16 mouse cellular contexts compared by ENCODE assay signal in the genomic region with DNA sequence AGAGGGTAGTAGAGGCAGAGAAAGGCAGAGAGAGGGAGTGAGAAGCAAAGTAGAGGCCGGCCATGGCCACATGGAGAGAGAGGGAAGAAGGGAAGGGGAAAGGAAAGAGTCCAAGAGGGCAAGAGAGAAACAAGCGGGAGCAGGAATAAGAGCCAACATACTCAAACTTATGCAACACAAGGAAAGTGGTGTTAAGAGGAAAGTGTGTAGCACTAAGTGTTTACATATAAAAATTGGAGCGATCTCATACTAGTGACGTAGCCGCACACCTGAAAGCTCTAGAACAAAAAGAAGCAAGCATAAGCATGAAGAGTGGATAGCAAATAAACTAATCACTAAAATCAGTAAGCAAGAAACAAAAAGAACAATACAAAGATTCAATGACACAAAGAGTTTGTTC.
A peak's percentile ranks its signal among the peaks of the same experiment; 100 is the strongest.
DNase-seq lines count a peak whose midpoint lies in the region.
"Had no signal": no experiment of that assay in that cellular context is flagged by ENCODE, and none has a peak within 500 bp of the region (broad histone marks: within the 10 kb centered on the region; RNA-seq: fewer than 3 reads in every experiment).

No protein-coding gene starts in this region.

- peak; percentile 7 for DNase-seq in heart, adult 11 months
- no peak for DNase-seq in heart, postnatal 10 days
- peak; percentile 9 to 58 for DNase-seq in lung, adult 18-20 months
- DNase-seq in lung, postnatal 14 days = no peak
- DNase-seq in lung, postnatal 10 days = peak; percentile 13
- no peak for DNase-seq in lung, postnatal 4 days
- DNase-seq in gastrocnemius, postnatal 25 days = no peak
- DNase-seq: adrenal gland, adult 8-10 months; adrenal gland, postnatal 14 days; adrenal gland, postnatal 36 days; B cell, adult 2 months; cerebellum, adult 11-12 months; cerebellum, adult 2 months; cerebellum, adult 9-10 months; cerebellum, postnatal 10 days; cerebellum, postnatal 25 days had no signal

- intact Hi-C loops in heart, postnatal 10 days (cut with DNase I) = no loop called here

Comparison
In these comparisons a context has a peak if more than half of its experiments do, and no peak if none do; other contexts are left out.
1. DNase-seq: peak in heart, adult 11 months (single experiment), lung, adult 18-20 months (2 of 2) and lung, postnatal 10 days (single experiment); none in heart, postnatal 10 days (0 of 2), lung, postnatal 14 days (single experiment), lung, postnatal 4 days (0 of 2) and gastrocnemius, postnatal 25 days (single experiment).